Comparison of ENCODE assay signal across 7 mouse cellular contexts in genomic region chr1:68046551-68046970, GRCm38 (mm10).
DNase-seq lines count a peak whose midpoint lies in the region; ATAC-seq lines count a peak whose summit lies in the region.

No protein-coding gene starts in this region.

- no peaks in the 10 kb centered on the region for H3K36me3 ChIP-seq in lung, embryonic 15.5 days
- H3K36me3 ChIP-seq in forebrain, embryonic 13.5 days (ENCODE audit: poor library complexity, severe bottlenecking) = no peaks in the 10 kb centered on the region
- H3K36me3 ChIP-seq in limb, embryonic 11.5 days (ENCODE audit: control insufficient read depth, insufficient read depth, low read length) = no peaks in the 10 kb centered on the region

- peak overlapping the region; percentile 24 for H3K4me3 ChIP-seq in lung, embryonic 15.5 days
- peak overlapping the region; percentile 30 for H3K4me3 ChIP-seq in forebrain, embryonic 13.5 days
- 0 out of 2 replicates have a peak overlapping the region, but pooled peaks have one; percentile 12 for H3K4me3 ChIP-seq in limb, embryonic 11.5 days (ENCODE audit: low read depth, low read length)

- no peak overlapping the region for H3K27ac ChIP-seq in lung, embryonic 15.5 days
- H3K27ac ChIP-seq in forebrain, embryonic 13.5 days = peak overlapping the region; percentile 20; the same call in 1 of the 2 replicates
- H3K27ac ChIP-seq in limb, embryonic 11.5 days (replicated peaks; ENCODE audit: low read depth, low read length) = no peak overlapping the region

- no peaks in the 10 kb centered on the region for H3K9me3 ChIP-seq in lung, embryonic 15.5 days
- no peaks in the 10 kb centered on the region for H3K9me3 ChIP-seq in forebrain, embryonic 13.5 days (replicated peaks)
- no peaks in the 10 kb centered on the region for H3K9me3 ChIP-seq in limb, embryonic 11.5 days (ENCODE audit: control insufficient read depth, low read length)

- H3K9ac ChIP-seq in lung, embryonic 15.5 days = no peak overlapping the region
- H3K9ac ChIP-seq in forebrain, embryonic 13.5 days = no peak overlapping the region
- no peak overlapping the region for H3K9ac ChIP-seq in limb, embryonic 11.5 days (ENCODE audit: low read length)

- peak overlapping the region; percentile 41 for H3K4me2 ChIP-seq in lung, embryonic 15.5 days
- peak overlapping the region; percentile 52 for H3K4me2 ChIP-seq in forebrain, embryonic 13.5 days
- peak overlapping the region; percentile 33 for H3K4me2 ChIP-seq in limb, embryonic 11.5 days (ENCODE audit: low read depth, severe bottlenecking)

- H3K27me3 ChIP-seq in lung, embryonic 15.5 days = no peaks in the 10 kb centered on the region
- no peaks in the 10 kb centered on the region for H3K27me3 ChIP-seq in forebrain, embryonic 13.5 days
- no peaks in the 10 kb centered on the region for H3K27me3 ChIP-seq in limb, embryonic 11.5 days (ENCODE audit: control insufficient read depth, insufficient read depth, low read length)

- H3K4me1 ChIP-seq in lung, embryonic 15.5 days = peaks cover 3% of the 10 kb centered on the region; the same call in 1 of the 2 replicates
- H3K4me1 ChIP-seq in forebrain, embryonic 13.5 days = peaks cover 14% of the 10 kb centered on the region
- H3K4me1 ChIP-seq in limb, embryonic 11.5 days (ENCODE audit: control insufficient read depth, insufficient read depth, low read length) = no peaks in the 10 kb centered on the region

- ATAC-seq in lung, embryonic 15.5 days (ENCODE audit: borderline replicate concordance, extremely low read depth, low FRiP score, low TSS enrichment) = no peak
- peak; percentile 87 for ATAC-seq in forebrain, embryonic 13.5 days
- no peak for ATAC-seq in limb, embryonic 11.5 days (ENCODE audit: insufficient number of reproducible peaks, low FRiP score, low TSS enrichment, low read depth)
- ATAC-seq in inflammation-experienced regulatory T-cells, adult 6 months = no peak

- no peak for DNase-seq in lung, postnatal 10 days
- peak; percentile 22 for DNase-seq in limb, embryonic 11.5 days (ENCODE audit: low spot score)
- peak; percentile 11 for DNase-seq in retina, postnatal 7 days (ENCODE audit: low read depth, low spot score)
- DNase-seq in adrenal gland, adult (ENCODE audit: inconsistent age in 2 of 2, low spot score in 1 of 2) = no peak

- 1% methylated on average over 7 of the region's 7 CpGs for WGBS in lung, embryonic 15.5 days
- under 1% methylated on average over 7 of the region's 7 CpGs for WGBS in forebrain, embryonic 13.5 days
- 7% methylated on average over 7 of the region's 7 CpGs for WGBS in limb, embryonic 11.5 days

Comparison
In these comparisons a context has a peak if more than half of its experiments do, and no peak if none do; other contexts are left out.
1. DNase-seq: peak in limb, embryonic 11.5 days (single experiment) and retina, postnatal 7 days (single experiment); none in lung, postnatal 10 days (single experiment) and adrenal gland, adult (0 of 2).
2. Peak in every context shown above with its lines, with median percentiles within 50 percentile points of each other: H3K4me2 ChIP-seq and H3K4me3 ChIP-seq.